Mouse (Mus musculus): ENCODE results near the gene Stx18.

DNA sequence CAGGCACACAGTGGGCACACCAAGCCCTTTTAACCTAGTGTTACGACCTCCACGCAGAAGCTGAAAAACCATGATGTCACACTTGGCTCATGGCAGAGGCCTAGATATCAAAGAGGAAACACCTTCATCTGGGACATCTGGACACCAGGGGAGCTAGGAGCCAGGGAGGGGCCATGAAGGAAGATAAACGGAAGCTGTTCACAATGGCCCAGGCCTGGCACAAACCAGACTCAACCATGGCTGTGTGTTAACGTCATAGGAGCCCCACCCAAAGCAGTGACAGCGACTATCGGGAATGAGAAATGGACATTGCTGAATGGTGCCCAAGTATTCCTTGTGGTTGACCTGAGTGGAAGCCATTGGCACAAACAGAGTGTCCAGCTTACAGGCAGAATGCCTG, 108.0 kb downstream of the Stx18 start:
- TF ChIP-seq CTCF (IDR thresholded peaks at IDR 0.05; ENCODE audit: control insufficient read depth, insufficient read depth, insufficient read length) (no peak), MAX (IDR thresholded peaks at IDR 0.05) (no peak), MYOD1 (IDR thresholded peaks at IDR 0.05; ENCODE audit: control insufficient read depth, insufficient read length, low read depth) (no peak)

Data from C2C12 (cell line).